13 mouse cellular contexts compared by ENCODE assay signal in genomic region chr3:124712166-124712565, GRCm38 (mm10).
"Had no signal": no experiment of that assay in that cellular context is flagged by ENCODE, and none has a peak within 500 bp of the region (broad histone marks: within the 10 kb centered on the region; RNA-seq: fewer than 3 reads in every experiment).

No protein-coding gene starts in this region.

- DNase-seq: kidney, adult 2 months; kidney, postnatal 14 days; left cerebral cortex, postnatal 4 days; lung, adult 18-20 months; lung, postnatal 36 days; thymus, adult 18-20 months; thymus, postnatal 25 days had no signal

- H3K4me2 ChIP-seq: kidney, embryonic 15.5 days; limb, embryonic 13.5 days; midbrain, embryonic 11.5 days; neural tube, embryonic 12.5 days had no signal

- H3K36me3 ChIP-seq: kidney, embryonic 15.5 days; limb, embryonic 13.5 days; neural tube, embryonic 12.5 days had no signal

- H3K4me3 ChIP-seq: kidney, embryonic 15.5 days; limb, embryonic 13.5 days; neural tube, embryonic 12.5 days had no signal

- H3K27me3 ChIP-seq: kidney, embryonic 15.5 days; limb, embryonic 13.5 days; neural tube, embryonic 12.5 days had no signal

- H3K9me3 ChIP-seq: kidney, embryonic 15.5 days; limb, embryonic 13.5 days; neural tube, embryonic 12.5 days had no signal

- H3K4me1 ChIP-seq: kidney, embryonic 15.5 days; limb, embryonic 13.5 days; neural tube, embryonic 12.5 days had no signal

- H3K27ac ChIP-seq: kidney, embryonic 15.5 days; limb, embryonic 13.5 days; liver, embryonic 14.5 days; neural tube, embryonic 12.5 days; stomach, postnatal 0 days had no signal

- H3K9ac ChIP-seq: kidney, embryonic 15.5 days; limb, embryonic 13.5 days; liver, embryonic 14.5 days; neural tube, embryonic 12.5 days had no signal
